Mouse (Mus musculus): Measurements from ENCODE around the gene Tgif1.

GRCm38 (mm10) chr17:70834430-70834965 is 18.8 kb downstream of the Tgif1 start:
- TF ChIP-seq CTCF (IDR thresholded peaks at IDR 0.05; ENCODE audit: low read depth) = no peak
- TF ChIP-seq EP300 (IDR thresholded peaks at IDR 0.05; ENCODE audit: low read depth) = no peak

Measured in heart, postnatal 0 days (tissue).